Mouse (Mus musculus): ENCODE results near the gene Slc4a2. TPM values are rescaled to one million over a fixed set of nuclear protein-coding genes. Genes with fewer than 3 reads are reported as not detected.

The Slc4a2 gene
- polyA plus RNA-seq, 1 experiment, result 47.5 TPM

DNA sequence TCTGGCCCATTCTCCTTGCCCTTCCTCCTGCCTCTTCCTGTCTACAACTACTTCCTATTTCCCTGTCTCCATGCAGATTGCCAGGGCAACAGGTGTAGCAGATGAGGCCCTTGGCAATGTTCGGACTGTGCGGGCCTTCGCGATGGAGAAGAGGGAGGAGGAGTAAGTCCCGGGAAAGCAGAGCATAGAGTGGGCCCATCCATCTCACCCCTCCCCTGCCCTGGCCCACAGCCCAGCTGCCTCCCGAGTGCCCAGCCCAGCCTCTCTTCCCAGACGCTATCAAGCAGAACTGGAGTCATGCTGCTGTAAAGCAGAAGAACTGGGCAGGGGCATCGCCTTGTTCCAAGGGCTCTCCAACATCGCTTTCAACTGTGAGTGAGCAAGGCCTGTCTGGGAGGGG is 21.7 kb upstream of the Slc4a2 start:
- Histone ChIP-seq H3K27ac (ENCODE audit: insufficient read depth, low read length) (no peak overlapping the region), H3K4me3 (ENCODE audit: extremely low read depth, insufficient read depth, insufficient read length) (no peak overlapping the region), H3K4me1 (ENCODE audit: control insufficient read depth, insufficient read depth, insufficient read length) (no peaks in the 10 kb centered on the region), H3K27me3 (ENCODE audit: control insufficient read depth, insufficient read depth, low read length) (no peaks in the 10 kb centered on the region), H3K36me3 (ENCODE audit: control insufficient read depth, insufficient read depth, low read length) (peaks cover 3% of the 10 kb centered on the region; the same call in 1 of the 2 replicates)
- 94% methylated on average over 9 of the region's 9 CpGs for WGBS
- DNase-seq (ENCODE audit: low read depth in 1 of 2, low spot score in 2 of 2), result no peak
- TF ChIP-seq CTCF (IDR thresholded peaks at IDR 0.05; ENCODE audit: extremely low read depth, insufficient read depth, insufficient read length, insufficient replicate concordance), result no peak
- no peak for TF ChIP-seq POLR2A (IDR thresholded peaks at IDR 0.05; ENCODE audit: low read depth, low read length)

DNA sequence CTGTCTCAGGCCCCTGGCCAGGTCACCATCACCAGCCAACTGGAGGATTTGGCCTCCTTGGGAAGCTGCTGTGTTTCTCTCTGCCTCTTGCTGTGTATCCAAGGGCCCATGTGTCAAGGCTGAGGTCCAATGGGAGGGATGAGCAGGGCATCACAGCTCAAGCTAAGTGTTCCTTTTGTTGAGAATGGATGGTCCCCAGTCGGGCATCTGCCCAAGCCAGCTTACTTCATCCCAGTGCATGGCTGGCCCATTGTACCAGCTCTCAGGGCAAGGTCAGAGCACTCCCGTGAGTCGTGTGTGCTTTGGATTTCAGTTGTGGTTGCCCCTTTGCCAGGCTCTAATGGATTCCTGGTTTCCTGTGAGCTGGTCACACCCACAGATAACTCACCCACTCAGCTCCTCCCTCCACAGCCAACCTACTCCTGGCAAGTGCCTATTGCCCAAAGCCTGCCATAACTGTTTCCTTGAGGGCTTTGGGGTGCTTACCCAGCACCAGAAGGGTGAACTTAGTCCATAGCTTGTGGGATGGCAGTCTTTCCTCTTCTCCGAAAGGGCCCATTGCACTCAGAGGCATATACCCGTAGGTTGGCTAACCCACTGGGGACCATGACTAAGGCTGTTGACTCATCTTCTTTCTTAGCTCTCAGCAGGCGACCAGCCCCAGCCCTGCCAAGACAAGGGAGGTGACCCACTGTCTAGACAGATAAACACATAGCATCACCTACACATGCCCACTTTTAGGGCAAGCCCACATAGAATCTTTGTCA is 18.9 kb upstream of the Slc4a2 start:
- Histone ChIP-seq H3K27me3 (ENCODE audit: control insufficient read depth, insufficient read depth, low read length) (no peaks in the 10 kb centered on the region), H3K27ac (ENCODE audit: insufficient read depth, low read length) (no peak overlapping the region), H3K4me3 (ENCODE audit: extremely low read depth, insufficient read depth, insufficient read length) (no peak overlapping the region), H3K4me1 (ENCODE audit: control insufficient read depth, insufficient read depth, insufficient read length) (no peaks in the 10 kb centered on the region), H3K36me3 (ENCODE audit: control insufficient read depth, insufficient read depth, low read length) (peaks cover 3% of the 10 kb centered on the region; the same call in 1 of the 2 replicates)
- DNase-seq (ENCODE audit: low read depth in 1 of 2, low spot score in 2 of 2), result no peak
- TF ChIP-seq CTCF (IDR thresholded peaks at IDR 0.05; ENCODE audit: extremely low read depth, insufficient read depth, insufficient read length, insufficient replicate concordance) (no peak), POLR2A (IDR thresholded peaks at IDR 0.05; ENCODE audit: low read depth, low read length) (no peak)
- 76% methylated on average over 6 of the region's 6 CpGs for WGBS

DNA sequence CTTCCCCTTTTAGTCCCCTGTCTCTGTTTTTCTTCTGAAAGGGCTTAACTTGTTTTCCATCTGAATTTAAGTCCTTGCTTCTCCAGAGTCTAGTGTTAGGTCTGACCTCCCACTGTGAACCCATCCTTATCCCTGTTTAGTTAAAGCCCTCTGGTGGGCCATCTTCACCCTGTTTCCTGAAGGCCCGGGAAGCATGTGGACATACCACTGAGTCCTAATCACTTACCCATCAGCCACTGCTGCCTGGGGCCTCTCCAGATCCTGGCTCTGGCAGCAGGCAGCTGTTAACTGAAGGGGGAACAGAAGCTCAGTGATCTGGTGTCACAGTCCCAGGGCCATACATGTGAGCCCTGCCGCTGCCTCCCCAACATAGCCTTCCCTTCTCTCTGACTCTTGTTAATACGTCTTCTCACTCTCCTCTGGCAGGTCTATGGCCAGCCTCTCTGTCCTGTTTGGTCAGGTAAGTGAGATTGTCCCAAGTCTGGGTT is 18.2 kb upstream of the Slc4a2 start:
- Histone ChIP-seq H3K27ac (ENCODE audit: insufficient read depth, low read length) (no peak overlapping the region), H3K4me1 (ENCODE audit: control insufficient read depth, insufficient read depth, insufficient read length) (no peaks in the 10 kb centered on the region), H3K36me3 (ENCODE audit: control insufficient read depth, insufficient read depth, low read length) (peaks cover 3% of the 10 kb centered on the region; the same call in 1 of the 2 replicates), H3K4me3 (ENCODE audit: extremely low read depth, insufficient read depth, insufficient read length) (no peak overlapping the region), H3K27me3 (ENCODE audit: control insufficient read depth, insufficient read depth, low read length) (no peaks in the 10 kb centered on the region)
- WGBS, result 91% methylated on average over 3 of the region's 3 CpGs
- TF ChIP-seq POLR2A (IDR thresholded peaks at IDR 0.05; ENCODE audit: low read depth, low read length) (no peak), CTCF (IDR thresholded peaks at IDR 0.05; ENCODE audit: extremely low read depth, insufficient read depth, insufficient read length, insufficient replicate concordance) (no peak)
- no peak for DNase-seq (ENCODE audit: low read depth in 1 of 2, low spot score in 2 of 2)

DNA sequence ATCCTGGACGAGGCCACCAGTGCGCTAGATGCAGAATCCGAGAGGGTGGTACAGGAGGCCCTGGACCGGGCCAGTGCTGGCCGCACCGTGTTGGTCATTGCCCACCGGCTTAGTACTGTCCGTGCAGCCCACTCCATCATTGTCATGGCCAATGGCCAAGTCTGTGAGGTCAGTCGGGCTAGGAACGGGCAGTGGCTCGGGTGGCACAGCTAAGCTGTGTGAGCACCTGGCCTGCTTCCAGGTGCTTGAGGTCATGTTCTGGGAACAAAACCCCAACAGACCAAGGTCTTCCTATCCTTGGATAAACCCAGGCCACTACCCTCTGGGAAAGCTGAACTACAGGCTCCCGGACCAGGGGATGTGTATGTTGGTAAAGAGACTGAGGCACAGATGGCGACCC is 15.0 kb upstream of the Slc4a2 start:
- TF ChIP-seq CTCF (IDR thresholded peaks at IDR 0.05; ENCODE audit: extremely low read depth, insufficient read depth, insufficient read length, insufficient replicate concordance) (no peak), POLR2A (IDR thresholded peaks at IDR 0.05; ENCODE audit: low read depth, low read length) (no peak)
- H3K27me3 ChIP-seq (ENCODE audit: control insufficient read depth, insufficient read depth, low read length), result no peaks in the 10 kb centered on the region
- H3K4me1 ChIP-seq (ENCODE audit: control insufficient read depth, insufficient read depth, insufficient read length), result no peaks in the 10 kb centered on the region
- H3K36me3 ChIP-seq (ENCODE audit: control insufficient read depth, insufficient read depth, low read length), result peaks cover 1% of the 10 kb centered on the region; the same call in 1 of the 2 replicates
- no peak for DNase-seq (ENCODE audit: low read depth in 1 of 2, low spot score in 2 of 2)
- H3K27ac ChIP-seq (ENCODE audit: insufficient read depth, low read length), result no peak overlapping the region
- no peak overlapping the region for H3K4me3 ChIP-seq (ENCODE audit: extremely low read depth, insufficient read depth, insufficient read length)
- 92% methylated on average over 13 of the region's 13 CpGs for WGBS

DNA sequence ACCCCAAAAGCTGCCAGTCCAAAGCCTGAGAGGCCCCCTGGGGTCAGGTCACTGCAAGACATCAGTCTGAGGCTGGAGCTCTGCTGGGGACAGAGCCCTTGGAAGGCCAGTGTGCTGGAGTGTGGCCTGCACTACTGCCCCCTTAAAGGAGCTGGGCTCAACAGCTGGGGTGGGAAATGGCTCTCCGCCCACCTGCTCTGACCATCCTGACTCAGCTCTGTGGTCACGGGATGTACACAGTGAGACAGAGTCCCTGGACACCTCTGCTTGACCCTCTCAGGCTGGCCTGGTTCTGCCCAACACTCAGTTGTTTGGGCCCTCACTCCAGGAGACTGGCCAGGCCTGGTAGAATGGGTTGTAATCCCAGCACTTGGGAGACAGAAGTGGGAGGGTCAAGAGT is 14.2 kb upstream of the Slc4a2 start:
- Histone ChIP-seq H3K36me3 (ENCODE audit: control insufficient read depth, insufficient read depth, low read length) (peaks cover 1% of the 10 kb centered on the region; the same call in 1 of the 2 replicates), H3K27me3 (ENCODE audit: control insufficient read depth, insufficient read depth, low read length) (no peaks in the 10 kb centered on the region), H3K4me3 (ENCODE audit: extremely low read depth, insufficient read depth, insufficient read length) (no peak overlapping the region), H3K4me1 (ENCODE audit: control insufficient read depth, insufficient read depth, insufficient read length) (no peaks in the 10 kb centered on the region), H3K27ac (ENCODE audit: insufficient read depth, low read length) (no peak overlapping the region)
- TF ChIP-seq POLR2A (IDR thresholded peaks at IDR 0.05; ENCODE audit: low read depth, low read length), result no peak
- TF ChIP-seq CTCF (IDR thresholded peaks at IDR 0.05; ENCODE audit: extremely low read depth, insufficient read depth, insufficient read length, insufficient replicate concordance), result no peak
- DNase-seq (ENCODE audit: low read depth in 1 of 2, low spot score in 2 of 2), result no peak
- 89% methylated on average over 2 of the region's 2 CpGs for WGBS

DNA sequence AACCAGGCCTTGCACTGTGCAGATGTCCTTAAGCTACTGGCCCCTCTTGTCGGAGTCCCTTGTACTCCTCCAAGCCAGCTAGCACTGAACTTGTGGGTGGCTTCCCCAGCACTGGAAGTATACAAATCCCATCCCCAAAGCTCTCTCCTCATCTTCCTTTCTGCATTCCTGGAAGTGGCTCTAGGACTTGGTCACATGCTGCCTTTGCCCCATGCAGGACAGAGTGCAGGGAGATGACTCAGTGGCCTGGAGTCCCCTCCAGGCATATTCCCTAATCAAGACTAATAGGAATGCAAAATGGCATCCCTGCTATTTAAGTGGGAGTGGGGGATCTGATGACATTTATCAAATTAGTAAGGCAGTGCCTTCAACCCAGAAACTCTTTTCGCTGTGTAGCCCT is 11.6 kb upstream of the Slc4a2 start:
- Histone ChIP-seq H3K36me3 (ENCODE audit: control insufficient read depth, insufficient read depth, low read length) (no peaks in the 10 kb centered on the region; the same call in 1 of the 2 replicates), H3K27ac (ENCODE audit: insufficient read depth, low read length) (no peak overlapping the region), H3K4me1 (ENCODE audit: control insufficient read depth, insufficient read depth, insufficient read length) (peaks cover 3% of the 10 kb centered on the region; the same call in 1 of the 2 replicates), H3K27me3 (ENCODE audit: control insufficient read depth, insufficient read depth, low read length) (no peaks in the 10 kb centered on the region), H3K4me3 (ENCODE audit: extremely low read depth, insufficient read depth, insufficient read length) (no peak overlapping the region)
- no peak for DNase-seq (ENCODE audit: low read depth in 1 of 2, low spot score in 2 of 2)
- no peak for TF ChIP-seq POLR2A (IDR thresholded peaks at IDR 0.05; ENCODE audit: low read depth, low read length)
- no peak for TF ChIP-seq CTCF (IDR thresholded peaks at IDR 0.05; ENCODE audit: extremely low read depth, insufficient read depth, insufficient read length, insufficient replicate concordance)
- 89% methylated on average over 2 of the region's 2 CpGs for WGBS
